Mouse (Mus musculus) G1E (cell line): ENCODE results near the gene Sytl3. TPM values are rescaled to one million over a fixed set of nuclear protein-coding genes. Genes with fewer than 3 reads are reported as not detected.

Experiments
- ATAC-seq: 2 replicates; pipeline ENCODE4 v1.8.0; 2016; ENCODE audit warnings: mild to moderate bottlenecking; ENCODE audit not compliant: insufficient number of reproducible peaks, poor library complexity, low FRiP score, severe bottlenecking; ENCODE audit errors: extremely low read depth
- DNase-seq: peaks from one replicate; pipeline ENCODE4 v3.0.0; 2012; ENCODE audit warnings: low spot score
- H3K27me3 ChIP-seq: 2 replicates; pipeline ENCODE4 v1.6.1; 2012; ENCODE audit warnings: mild to moderate bottlenecking, low read length, inconsistent platforms; ENCODE audit not compliant: insufficient read depth
- H3K36me3 ChIP-seq: replicated peaks from 2 replicates; pipeline ENCODE3; 2012; ENCODE audit warnings: mild to moderate bottlenecking, inconsistent platforms
- H3K4me1 ChIP-seq: 2 replicates; pipeline ENCODE4 v1.6.1; 2012; ENCODE audit warnings: low read depth, low read length, inconsistent platforms, mixed read lengths; ENCODE audit not compliant: insufficient read depth
- H3K4me3 ChIP-seq: 2 replicates; pipeline ENCODE4 v1.5.1; 2012; ENCODE audit warnings: low read depth, mild to moderate bottlenecking, inconsistent platforms, low read length, moderate library complexity, mixed read lengths
- H3K9me3 ChIP-seq: replicated peaks from 2 replicates; pipeline ENCODE4 v1.6.1; 2012; ENCODE audit warnings: inconsistent platforms
- CTCF ChIP-seq: IDR thresholded peaks from 2 replicates; pipeline ENCODE4 v1.5.1; 2012; ENCODE audit warnings: low read depth, low read length, inconsistent platforms, mixed read lengths
- GATA1 ChIP-seq: IDR thresholded peaks from 2 replicates; pipeline ENCODE4 v1.6.1; 2012; ENCODE audit warnings: borderline replicate concordance, low read length, inconsistent platforms, mixed read lengths
- GATA2 ChIP-seq: IDR thresholded peaks from 2 replicates; pipeline ENCODE4 v1.6.1; 2012; ENCODE audit warnings: low read depth, low read length, inconsistent platforms, borderline replicate concordance
- POLR2AphosphoS5 ChIP-seq: IDR thresholded peaks from 2 replicates; pipeline ENCODE4 v1.6.1; 2012; ENCODE audit warnings: low read depth, low read length, inconsistent platforms; ENCODE audit not compliant: insufficient replicate concordance
- TAL1 ChIP-seq: conservative IDR thresholded peaks from 2 replicates; pipeline ENCODE4 v1.6.1; 2012; ENCODE audit warnings: low read depth, low read length, inconsistent platforms, mixed read lengths
- polyA plus RNA-seq: library from polyadenylated mRNA; stranded (reverse); fragments of >175 nt; gene quantifications from 2 replicates; pipeline ENCODE4 v1.2.3, GENCODE M21; 2012
- total RNA-seq, 2 experiments: library from RNA; stranded (forward) in 1 of 2; stranded (reverse) in 1 of 2; fragments of 200-1000 nt in 1 of 2; fragments of >200 nt in 1 of 2; fragmentation: Nextera tagmentation in 1 of 2; gene quantifications; 2 replicates each; pipeline ENCODE4 v1.2.3; 2014 to 2017

The Sytl3 gene
- total and polyA plus RNA-seq, 3 experiments, result 1.3 TPM; not detected in 2

DNA sequence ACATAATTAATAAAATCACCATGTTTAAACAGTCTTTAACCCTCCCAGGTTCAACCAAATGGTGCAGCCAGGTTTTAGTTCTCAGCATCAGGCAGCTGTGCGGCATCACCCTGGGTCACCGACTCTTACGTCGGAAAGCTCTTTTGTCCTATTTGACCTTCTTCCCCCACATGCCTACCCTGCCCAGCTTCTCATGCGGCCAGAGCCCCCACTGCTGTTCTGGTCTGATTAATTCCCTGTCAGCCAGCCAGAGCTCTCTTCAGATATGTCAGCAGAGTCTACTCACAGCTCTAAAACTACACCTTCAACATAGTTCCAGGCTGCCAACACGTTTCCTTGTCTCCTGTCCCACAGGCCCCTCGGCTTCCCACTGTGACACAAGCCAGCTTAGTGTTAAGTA is 88.6 kb downstream of the Sytl3 start:
- ATAC-seq (no peak), DNase-seq (no peak)
- no peaks in the 10 kb centered on the region for H3K27me3 ChIP-seq
- peaks cover 24% of the 10 kb centered on the region for H3K4me1 ChIP-seq
- H3K9me3 ChIP-seq, result no peaks in the 10 kb centered on the region
- no peak overlapping the region for H3K4me3 ChIP-seq
- TF ChIP-seq GATA1 (no peak), TAL1 (no peak), CTCF (no peak), GATA2 (no peak), POLR2AphosphoS5 (no peak)
- peaks cover 97% of the 10 kb centered on the region for H3K36me3 ChIP-seq

- H3K4me3 ChIP-seq, result no peak overlapping the region
- no peaks in the 10 kb centered on the region for H3K9me3 ChIP-seq
- ATAC-seq, result no peak
- no peak for TF ChIP-seq POLR2AphosphoS5
- TF ChIP-seq GATA1, result no peak
- no peak for TF ChIP-seq CTCF
- TF ChIP-seq TAL1, result no peak
- TF ChIP-seq GATA2, result no peak
- no peak for DNase-seq
- peaks cover 9% of the 10 kb centered on the region for H3K4me1 ChIP-seq
- H3K36me3 ChIP-seq, result peaks cover 97% of the 10 kb centered on the region
- no peaks in the 10 kb centered on the region for H3K27me3 ChIP-seq
Measured at GRCm38 (mm10) chr17:6748779-6749464, 90.0 kb downstream of the Sytl3 start.

DNA sequence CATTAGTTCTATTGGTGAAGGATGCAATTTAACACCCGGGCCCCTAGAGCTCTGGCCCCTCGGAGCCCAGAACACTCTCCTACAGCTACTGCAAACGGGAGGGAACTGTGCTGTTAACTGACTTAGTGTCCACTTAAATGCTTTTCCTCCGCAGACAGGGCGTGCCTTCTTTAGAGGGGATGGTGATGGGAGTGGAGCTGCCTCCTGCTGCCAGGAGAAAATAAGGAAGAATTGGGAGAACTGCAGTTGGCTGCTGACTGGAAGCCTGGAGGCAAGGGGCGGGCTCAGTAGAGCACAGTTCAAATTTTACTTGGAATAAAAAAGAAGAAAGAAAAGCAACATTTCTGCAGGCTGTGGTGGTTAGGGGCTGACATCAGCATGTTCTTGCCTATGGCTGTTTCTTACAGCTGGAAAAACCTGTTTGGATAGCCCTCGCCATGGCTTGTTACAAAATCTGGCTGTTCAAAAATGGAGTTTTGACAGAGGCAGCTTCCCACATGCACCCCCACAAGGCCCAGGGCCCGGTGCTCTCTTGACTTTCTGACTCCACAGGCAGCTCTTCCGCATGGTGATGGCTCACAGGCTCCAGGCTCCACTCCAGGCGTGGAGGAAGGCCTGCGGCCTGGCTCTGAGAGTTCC is 92.4 kb downstream of the Sytl3 start:
- Histone ChIP-seq H3K4me3 (no peak overlapping the region), H3K27me3 (no peaks in the 10 kb centered on the region), H3K36me3 (peaks cover 97% of the 10 kb centered on the region), H3K9me3 (no peaks in the 10 kb centered on the region), H3K4me1 (no peaks in the 10 kb centered on the region; the same call in 1 of the 2 replicates)
- DNase-seq, result no peak
- TF ChIP-seq GATA2, result no peak
- TF ChIP-seq GATA1, result no peak
- TF ChIP-seq POLR2AphosphoS5, result no peak
- TF ChIP-seq CTCF, result no peak
- no peak for TF ChIP-seq TAL1
- ATAC-seq, result no peak

GRCm38 (mm10) chr17:6752375-6752774 is 93.5 kb downstream of the Sytl3 start:
- H3K27me3 ChIP-seq, result no peaks in the 10 kb centered on the region
- DNase-seq (no peak), ATAC-seq (no peak)
- TF ChIP-seq POLR2AphosphoS5 (no peak), GATA1 (no peak), TAL1 (no peak), GATA2 (no peak), CTCF (no peak)
- no peak overlapping the region for H3K4me3 ChIP-seq
- no peaks in the 10 kb centered on the region; the same call in 1 of the 2 replicates for H3K4me1 ChIP-seq
- peaks cover 97% of the 10 kb centered on the region for H3K36me3 ChIP-seq
- H3K9me3 ChIP-seq, result no peaks in the 10 kb centered on the region

- no peak overlapping the region for H3K4me3 ChIP-seq
- DNase-seq (no peak), ATAC-seq (no peak)
- peaks cover 98% of the 10 kb centered on the region for H3K36me3 ChIP-seq
- H3K27me3 ChIP-seq, result no peaks in the 10 kb centered on the region
- no peaks in the 10 kb centered on the region; the same call in 1 of the 2 replicates for H3K4me1 ChIP-seq
- no peaks in the 10 kb centered on the region for H3K9me3 ChIP-seq
- no peak for TF ChIP-seq CTCF
- no peak for TF ChIP-seq GATA2
- TF ChIP-seq GATA1, result no peak
- no peak for TF ChIP-seq TAL1
- TF ChIP-seq POLR2AphosphoS5, result no peak
Measured at GRCm38 (mm10) chr17:6755176-6755575, 96.3 kb downstream of the Sytl3 start.

DNA sequence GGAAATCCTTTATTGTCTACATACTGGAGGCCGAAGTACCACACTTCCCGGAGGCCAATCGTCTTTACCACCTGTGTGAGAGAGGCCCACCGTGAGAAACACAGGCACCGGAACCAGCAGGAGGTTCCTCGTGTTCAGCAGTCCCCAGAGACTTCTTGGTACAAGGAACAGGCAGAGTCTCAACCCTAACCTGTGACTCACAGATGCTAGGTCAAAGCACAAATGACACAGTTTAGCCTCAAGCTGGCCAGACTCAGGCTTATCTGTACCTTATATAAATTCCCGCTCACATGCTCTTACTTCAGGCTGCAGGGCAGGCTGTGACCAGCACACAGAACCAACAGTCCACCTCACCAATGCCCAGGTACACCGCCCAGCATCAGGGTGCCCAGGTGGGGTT is 97.0 kb downstream of the Sytl3 start:
- DNase-seq (no peak), ATAC-seq (no peak)
- no peaks in the 10 kb centered on the region; the same call in 1 of the 2 replicates for H3K4me1 ChIP-seq
- H3K27me3 ChIP-seq, result no peaks in the 10 kb centered on the region
- no peaks in the 10 kb centered on the region for H3K9me3 ChIP-seq
- TF ChIP-seq GATA1, result no peak
- TF ChIP-seq CTCF, result no peak
- no peak for TF ChIP-seq GATA2
- no peak for TF ChIP-seq TAL1
- no peak for TF ChIP-seq POLR2AphosphoS5
- H3K36me3 ChIP-seq, result peaks cover 95% of the 10 kb centered on the region
- no peak overlapping the region for H3K4me3 ChIP-seq

DNA sequence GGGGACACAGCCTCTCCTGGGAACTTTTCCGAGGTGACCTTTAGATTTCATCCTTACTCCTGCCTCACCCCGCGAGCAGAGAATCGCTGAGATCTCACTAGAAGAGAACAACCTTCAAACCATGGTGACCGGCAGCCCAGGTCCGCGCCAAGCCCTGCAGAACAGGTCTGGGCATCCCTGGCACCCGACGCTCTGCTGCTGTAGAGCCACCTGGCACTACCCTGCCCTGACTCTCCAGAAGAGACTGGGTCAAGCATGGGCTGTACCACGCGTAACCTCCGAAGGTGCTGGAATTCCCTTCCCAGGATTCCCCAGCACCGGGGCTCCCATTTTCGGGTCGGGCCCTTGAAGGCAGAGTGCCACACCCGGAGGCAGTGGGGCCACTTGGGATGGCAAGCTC is 99.0 kb downstream of the Sytl3 start:
- no peak overlapping the region for H3K4me3 ChIP-seq
- TF ChIP-seq CTCF, result no peak
- peaks cover 88% of the 10 kb centered on the region for H3K36me3 ChIP-seq
- H3K27me3 ChIP-seq, result no peaks in the 10 kb centered on the region
- DNase-seq (no peak), ATAC-seq (no peak)
- peaks cover 2% of the 10 kb centered on the region; the same call in 1 of the 2 replicates for H3K4me1 ChIP-seq
- no peaks in the 10 kb centered on the region for H3K9me3 ChIP-seq
